Mouse (Mus musculus) liver, adult 2 months (tissue): ENCODE results near the gene Vps13c.

ENCODE experiments used
- CTCF ChIP-seq: fragments of 200-500 bp; IDR thresholded peaks from 2 replicates; pipeline ENCODE4 v1.5.1; 2011; ENCODE audit warnings: low read depth, low read length, control low read depth
- POLR2A ChIP-seq: fragments of 200-500 bp; IDR thresholded peaks from 2 replicates; pipeline ENCODE4 v1.6.1; 2011; ENCODE audit warnings: low read length, control low read depth; ENCODE audit not compliant: insufficient read depth; ENCODE audit errors: extremely low read depth

- no peak for TF ChIP-seq POLR2A
- no peak for TF ChIP-seq CTCF
These were observed 14.7 kb upstream of the Vps13c start for GRCm38 (mm10) chr9:67825527-67825926.
